Mouse (Mus musculus): ENCODE measurements around the gene Cop1.
"Not testable (repeated sequence)": the region's sequence is repeated elsewhere in the genome, so short reads cannot be mapped to it uniquely, and the experiment has no call there.

The Cop1 gene
- long read RNA-seq, experiment 1, full-length matches to known transcripts: 3 of 5 reads
- long read RNA-seq, experiment 1, partial matches to known transcripts: 0 of 5 reads
- long read RNA-seq, experiment 1, other reads (novel, unspliced or antisense): 2 of 5 reads
- long read RNA-seq, experiment 2, full-length matches to known transcripts: 7 of 17 reads
- long read RNA-seq, experiment 2, partial matches to known transcripts: 5 of 17 reads
- long read RNA-seq, experiment 2, other reads (novel, unspliced or antisense): 5 of 17 reads

DNA sequence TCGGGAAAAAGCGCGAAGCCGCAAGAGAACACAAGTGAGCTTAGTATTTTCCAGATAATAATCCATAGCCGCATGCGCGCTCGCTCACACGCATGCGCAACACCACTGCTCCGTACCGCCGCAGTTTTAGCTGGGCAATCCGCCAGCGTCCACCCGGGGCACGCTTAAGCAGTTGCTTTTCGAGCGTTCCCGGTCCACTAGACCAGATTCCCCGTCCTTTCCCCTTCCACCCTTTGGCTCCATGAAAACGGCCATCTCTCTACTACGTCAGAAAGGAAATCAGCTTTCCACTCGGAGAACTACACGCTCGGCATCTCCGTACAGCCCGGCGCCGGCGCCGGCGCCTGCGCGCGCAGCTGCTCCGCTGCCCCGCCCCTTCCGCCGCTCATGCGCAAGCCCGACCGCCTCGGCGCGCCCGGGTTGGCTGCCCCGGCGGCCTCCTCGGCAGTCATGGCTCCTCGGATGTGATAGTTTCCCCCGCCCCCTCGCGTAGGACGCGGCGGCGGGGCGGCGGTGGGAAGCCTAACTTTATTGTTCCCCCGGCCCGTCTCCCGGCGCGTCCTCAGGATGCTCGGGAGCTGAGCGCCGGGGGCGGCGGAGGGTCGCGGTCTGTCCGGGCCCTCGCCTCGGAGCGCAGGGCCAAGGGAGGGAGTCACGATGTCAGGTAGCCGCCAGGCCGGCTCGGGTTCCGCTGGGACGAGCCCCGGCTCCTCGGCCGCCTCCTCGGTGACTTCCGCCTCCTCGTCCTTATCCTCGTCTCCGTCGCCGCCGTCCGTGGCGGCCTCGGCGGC lies at the start of gene Cop1:
TSS of gene Cop1 (plus strand) at position 540 of the 791 bp plus-strand sequence.
- intact Hi-C loops (cut with DNase I): not testable (repeated sequence)

DNA sequence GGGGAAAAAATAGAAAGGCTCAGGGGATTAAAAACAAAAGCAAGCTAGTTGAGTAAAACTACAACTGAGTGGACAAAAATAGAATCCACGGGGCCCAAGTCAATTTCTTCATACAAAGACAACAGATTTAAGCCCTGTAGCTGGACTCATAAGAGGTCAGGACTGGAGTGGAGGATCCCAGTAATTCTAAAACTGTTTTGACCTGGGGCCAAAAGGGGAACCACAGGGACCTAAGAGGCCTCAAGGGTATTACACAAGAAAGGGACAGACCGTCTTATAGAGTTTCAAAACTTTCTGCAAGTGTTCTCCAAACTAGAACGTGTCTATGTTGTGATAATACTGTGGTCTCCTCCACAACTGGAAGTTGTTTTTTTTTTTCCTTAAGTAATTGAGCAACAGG lies 45.4 kb upstream of the Cop1 start:
- intact Hi-C loops (cut with DNase I): no loop called here

DNA sequence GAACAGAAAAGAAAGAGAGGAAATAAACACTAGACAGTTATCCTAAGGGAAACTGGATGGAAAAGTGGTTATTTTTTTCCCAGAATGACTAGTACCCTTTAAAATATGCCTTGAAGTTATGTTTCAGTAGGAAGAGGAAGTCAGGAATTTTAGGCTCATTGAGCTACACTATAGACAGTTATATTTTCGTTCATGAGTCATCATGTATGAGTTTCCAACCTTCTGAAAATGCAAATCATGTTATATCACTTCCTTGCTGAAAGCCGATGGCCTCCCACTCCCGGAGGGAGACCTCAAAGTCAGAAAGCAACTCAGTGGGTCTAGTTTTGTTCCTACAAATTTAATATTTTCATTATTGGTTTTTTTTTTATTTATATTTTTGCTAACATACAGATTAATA lies 33.5 kb upstream of the Cop1 start:
- intact Hi-C loops (cut with DNase I): no loop called here

DNA sequence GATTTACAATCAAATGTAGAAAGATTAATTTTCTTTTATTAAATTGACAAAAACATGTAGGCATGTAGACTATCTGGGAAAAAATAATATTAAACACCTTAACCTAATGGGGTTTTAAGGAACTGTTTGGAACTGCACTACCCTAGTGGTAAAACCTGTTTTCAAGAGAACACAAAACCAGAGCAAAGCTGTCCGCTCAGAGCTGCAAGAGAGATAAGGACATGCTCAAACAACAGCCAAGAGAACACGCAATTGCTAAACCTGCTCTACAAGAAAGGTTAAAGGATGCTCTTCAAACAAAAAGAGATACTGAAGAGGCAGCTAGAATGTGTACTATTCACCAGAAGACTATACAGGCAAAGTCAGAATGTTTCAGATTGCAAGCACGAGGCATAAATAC lies 32.5 kb upstream of the Cop1 start:
- intact Hi-C loops (cut with DNase I): no loop called here

DNA sequence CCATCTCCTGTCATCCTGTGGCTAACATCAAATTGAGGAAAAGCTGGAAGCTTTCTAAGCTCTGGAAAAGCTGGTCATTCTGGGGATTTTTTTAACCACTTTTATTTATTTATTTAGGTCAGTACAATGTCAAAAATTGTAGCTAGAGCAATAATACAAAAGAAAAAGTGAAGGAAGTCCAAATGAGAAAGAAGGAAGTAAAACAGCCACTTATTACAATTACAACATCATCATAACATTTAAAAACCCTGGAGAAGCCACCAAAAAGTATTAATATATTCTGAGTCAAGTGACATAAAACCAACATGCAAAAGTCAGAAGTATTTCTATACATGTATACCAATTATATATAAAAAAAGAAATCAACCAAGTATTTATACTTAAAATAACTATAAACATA lies 30.9 kb upstream of the Cop1 start:
- intact Hi-C loops (cut with DNase I): no loop called here

DNA sequence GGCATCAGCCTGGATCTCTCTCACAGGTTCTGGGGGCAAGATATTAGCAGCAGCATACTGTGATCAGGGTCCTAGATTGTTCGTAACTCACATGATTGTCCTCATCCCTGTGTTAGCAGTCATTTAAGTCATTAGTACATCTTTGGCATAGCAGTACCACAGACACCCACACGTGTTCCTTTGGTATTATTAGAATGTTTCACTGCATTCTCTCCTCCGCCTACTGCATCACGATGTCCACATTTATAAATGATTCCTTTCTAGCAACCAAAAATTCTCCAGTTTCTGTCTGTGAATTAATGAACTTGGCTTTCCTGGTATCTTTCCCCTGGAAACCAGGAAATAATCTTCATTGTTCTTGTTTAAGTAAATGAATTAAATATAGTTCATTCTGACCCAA lies 20.4 kb upstream of the Cop1 start:
- intact Hi-C loops (cut with DNase I): no loop called here

DNA sequence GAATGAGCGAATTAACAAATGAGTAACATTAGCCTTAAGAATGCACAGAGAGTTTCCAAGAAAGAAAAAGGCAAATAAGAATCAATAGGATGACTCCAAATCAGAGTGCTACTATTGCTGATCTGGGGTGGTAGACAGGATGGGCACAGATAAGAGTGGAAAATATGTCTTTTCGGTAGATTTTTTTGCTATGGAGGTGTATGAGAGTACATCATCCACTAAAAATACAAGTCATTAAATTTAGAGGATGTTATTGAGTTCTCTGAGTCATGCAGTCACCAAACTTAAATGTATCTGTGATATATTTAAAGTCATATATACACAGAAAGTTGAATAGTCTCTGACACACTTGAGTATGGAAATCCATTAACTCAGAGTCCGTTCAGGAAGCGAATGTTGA lies 14.7 kb upstream of the Cop1 start:
- intact Hi-C loops (cut with DNase I): no loop called here

DNA sequence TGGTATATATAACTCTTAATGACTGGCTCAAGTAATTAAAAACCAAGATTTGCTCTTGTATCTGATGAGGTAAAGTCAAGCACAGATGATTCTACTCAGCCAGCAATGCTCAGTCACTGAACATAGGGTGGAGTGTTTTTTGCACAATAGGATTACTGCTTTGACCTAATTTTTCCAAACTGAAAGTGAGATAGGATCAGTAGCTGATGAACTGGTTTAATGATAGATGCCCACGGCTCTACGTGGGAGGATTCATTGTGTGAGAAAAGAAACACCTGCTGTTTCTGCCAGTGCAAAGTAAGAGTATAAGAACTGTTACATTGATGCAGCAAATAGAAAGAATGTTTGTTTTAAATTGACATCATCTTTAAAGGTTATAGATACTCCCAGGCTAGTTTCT lies 10.1 kb upstream of the Cop1 start:
- intact Hi-C loops (cut with DNase I): no loop called here

DNA sequence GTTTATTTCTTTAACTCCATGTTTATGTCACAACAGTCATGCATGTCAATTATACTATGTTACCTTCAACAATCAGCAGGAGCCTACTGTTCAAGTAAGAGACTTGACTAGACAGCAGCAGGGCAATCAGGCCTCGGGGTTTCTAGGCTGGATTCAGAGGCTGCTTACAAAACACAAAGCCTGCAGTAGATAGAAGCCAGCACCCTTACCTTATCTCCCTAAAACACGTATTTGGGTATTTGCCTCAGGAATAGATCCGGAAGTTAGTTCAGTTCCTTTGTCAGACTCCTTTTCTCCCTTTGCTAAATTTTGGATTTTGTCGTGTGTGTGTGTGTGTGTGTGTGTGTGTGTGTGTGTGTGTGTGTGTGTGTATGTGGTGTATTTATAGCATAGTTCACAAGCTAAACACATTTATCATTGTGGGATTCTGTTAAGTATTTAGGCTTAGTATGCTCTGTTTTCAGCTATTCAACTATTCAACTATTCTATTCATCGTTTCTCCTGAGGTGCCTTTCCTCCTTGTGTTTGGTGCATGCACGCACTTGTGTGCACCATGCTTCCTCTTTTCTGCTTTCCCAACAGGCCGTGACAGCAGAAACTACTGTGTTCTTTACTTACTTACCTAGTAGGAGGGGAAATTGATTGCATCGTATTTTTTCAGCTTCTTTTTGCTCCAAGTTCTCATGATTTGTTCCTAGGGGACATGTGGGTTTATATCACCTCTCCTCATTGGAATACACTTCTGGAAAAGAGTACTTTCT lies 6.9 kb upstream of the Cop1 start:
- intact Hi-C loops (cut with DNase I): no loop called here

DNA sequence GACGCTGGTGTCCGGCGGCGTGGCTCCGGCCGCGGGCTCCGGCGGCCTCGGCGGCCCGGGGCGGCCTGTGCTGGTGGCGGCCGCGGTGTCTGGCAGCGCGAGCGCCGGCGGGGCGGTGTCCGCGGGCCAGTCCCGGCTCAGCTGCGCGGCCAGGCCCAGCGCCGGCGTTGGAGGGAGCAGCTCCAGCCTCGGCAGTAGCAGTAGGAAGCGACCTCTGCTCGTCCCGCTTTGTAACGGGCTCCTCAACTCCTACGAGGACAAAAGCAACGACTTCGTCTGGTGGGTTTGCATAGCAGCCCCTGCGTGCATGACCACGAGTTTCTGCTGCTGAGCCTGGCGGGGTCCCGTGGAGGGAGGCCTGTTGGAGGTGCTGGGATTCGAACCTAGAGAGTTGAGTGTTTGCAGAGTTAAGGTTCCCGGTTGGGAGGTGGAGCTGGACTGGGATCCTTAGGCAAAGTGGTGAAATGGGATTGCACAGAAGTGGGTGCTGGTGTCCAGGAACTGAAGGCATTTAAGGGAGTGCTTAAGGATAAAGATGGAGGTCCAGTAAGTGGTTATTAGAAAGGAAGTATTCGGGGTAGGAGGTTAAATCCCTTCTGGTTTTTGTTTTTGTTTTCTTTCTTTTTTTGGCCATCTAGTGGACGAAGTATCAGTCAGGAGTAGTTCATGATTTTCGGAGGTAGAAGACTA lies 597 bp downstream of the Cop1 start:
- intact Hi-C loops (cut with DNase I): not testable (repeated sequence)

DNA sequence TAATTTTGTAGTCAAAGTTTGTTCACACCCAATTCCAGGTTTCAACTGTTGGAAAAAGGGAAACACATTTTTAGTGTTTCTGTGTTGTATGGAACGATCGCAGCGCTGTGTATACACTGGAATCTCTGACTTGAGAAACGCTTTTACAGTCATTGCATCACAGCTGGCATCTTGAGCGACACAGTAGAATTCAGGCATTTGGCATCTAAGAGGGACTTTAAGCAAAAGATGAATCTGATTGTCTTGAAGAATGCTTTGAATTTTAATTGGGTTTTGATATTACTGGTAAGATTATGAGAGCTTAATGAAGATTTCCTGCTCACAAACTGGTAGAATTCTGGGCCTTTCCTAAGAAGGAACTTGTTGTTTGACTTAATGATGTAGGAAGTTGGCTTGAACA lies 1.3 kb downstream of the Cop1 start:
- intact Hi-C loops (cut with DNase I): no loop called here

DNA sequence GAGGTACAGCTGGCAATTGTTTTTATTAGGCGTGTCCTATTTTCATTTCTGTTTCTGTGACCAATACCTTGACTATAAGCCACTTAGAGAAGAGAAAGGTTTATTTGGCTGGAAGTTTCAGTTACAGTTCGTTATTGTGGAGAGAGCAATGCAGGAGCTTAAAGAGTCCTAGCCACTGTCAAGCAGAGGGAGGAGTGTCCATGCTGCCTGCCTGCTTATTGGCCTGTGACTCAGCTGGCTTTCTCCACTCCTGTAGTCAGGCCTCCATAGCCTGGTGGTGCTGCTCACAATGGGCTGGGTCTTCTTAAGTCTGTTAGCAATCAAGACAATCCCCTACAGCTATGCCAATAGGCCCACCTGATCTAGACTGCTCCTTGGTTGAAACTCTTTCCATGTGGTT lies 2.4 kb downstream of the Cop1 start:
- intact Hi-C loops (cut with DNase I): no loop called here

DNA sequence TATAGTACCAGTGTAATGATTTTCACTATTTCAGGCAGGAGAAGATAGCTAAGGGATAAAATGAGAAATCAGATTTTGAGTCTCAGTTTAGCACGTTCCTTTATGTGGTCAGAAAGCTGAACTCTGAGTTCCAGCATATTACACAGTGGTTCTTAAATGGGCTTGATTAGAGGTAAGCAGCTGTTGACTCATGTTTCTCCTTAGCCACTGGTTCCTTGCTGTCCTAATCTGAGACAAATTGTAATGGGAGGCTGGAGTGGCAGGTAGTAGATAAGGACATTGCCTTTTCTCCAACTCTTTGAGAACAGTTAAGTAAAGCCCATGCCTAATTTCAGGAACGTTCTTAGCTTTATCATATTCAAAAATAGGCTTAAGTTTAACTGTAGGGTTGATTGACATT lies 3.6 kb downstream of the Cop1 start:
- intact Hi-C loops (cut with DNase I): no loop called here

DNA sequence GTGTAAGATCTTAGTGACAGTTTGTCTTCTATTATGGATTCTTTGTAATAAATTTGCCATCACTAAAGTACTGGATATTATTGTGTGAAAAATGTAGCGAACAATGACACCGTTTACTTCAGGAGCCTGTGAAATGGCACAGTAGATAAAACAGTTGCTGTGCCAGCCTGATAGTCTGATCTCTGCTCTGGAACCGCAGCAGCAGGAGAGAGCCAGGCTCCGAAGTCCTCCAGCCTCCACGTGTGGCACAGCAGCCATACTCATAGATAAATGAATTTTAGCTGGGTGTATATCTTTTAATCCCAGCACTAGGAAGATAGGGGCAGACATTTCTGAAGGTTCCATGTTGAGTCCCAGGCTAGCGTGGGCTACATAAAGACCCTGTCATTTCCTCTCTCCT lies 6.0 kb downstream of the Cop1 start:
- intact Hi-C loops (cut with DNase I): no loop called here

DNA sequence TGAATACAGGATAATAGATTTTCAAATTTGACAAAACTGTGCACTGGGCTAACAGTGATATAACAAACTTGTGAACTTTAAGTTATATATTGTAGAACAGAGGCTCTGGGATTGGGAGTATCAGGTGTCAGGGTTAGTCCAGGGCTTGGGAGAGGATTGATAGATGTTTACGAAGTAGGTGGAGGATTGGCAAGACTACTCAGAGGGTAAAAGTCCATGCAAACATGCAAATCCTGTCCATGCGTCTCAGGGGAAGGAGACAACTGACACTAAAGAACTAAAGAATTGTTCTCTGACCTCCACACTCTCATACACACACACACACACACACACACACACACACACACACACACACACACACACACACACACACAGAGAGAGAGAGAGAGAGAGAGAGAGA lies 18.2 kb downstream of the Cop1 start:
- intact Hi-C loops (cut with DNase I): no loop called here

DNA sequence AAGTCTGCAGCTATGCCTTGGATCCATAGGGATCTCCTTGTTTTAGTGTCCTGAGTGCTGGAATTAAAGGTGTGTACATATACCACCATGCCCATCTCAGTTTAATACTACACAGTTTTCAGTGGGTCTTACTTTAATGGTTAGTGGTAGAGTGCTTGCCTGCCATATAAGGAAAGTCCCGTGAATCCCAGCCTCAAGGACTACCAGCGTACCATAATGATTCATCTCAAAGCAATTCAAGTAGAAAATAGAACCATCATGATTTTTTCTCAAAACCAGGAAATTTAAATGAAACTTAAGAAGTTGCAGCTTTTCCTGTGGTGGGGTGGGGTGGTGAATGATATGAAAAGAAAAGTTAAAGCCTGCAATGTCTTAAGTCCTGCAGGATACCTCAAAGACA lies 21.0 kb downstream of the Cop1 start:
- intact Hi-C loops (cut with DNase I): no loop called here

DNA sequence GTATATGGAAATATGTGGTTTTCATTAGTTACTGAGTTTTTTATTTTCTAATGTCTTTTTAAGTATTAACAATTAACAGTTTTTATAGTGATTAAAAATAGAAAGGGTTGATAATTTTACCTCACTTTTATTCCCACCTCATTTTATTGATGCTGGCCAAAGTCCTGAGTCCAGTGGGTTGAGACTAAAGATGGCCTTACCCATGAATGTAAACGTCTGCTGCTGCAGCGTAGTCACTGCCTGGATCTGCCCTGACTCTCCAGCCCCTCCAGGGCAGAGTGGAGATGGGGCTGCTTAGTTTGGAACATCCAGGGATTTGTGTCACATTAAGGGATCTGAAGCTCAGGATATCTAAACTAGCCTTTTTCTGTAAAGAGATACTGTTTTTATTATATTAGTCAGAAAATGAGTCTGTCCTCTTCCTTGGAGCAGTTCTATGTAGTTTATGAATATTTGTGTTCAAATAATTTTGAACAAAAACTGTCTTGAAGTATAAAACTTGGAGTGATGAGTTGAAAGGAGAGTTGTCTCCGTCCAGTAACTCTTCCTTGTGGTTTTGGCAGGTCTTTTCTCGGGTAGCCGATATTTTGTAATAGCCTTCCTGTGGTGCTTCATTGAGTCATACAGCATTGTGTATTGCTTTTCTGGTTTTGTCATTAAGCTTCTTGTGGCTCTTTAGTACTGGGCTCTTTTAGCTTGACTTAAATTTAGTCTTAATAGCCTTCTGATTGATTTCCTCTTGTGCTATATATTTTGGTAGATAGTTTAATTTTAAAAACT lies 23.0 kb downstream of the Cop1 start:
- intact Hi-C loops (cut with DNase I): no loop called here

DNA sequence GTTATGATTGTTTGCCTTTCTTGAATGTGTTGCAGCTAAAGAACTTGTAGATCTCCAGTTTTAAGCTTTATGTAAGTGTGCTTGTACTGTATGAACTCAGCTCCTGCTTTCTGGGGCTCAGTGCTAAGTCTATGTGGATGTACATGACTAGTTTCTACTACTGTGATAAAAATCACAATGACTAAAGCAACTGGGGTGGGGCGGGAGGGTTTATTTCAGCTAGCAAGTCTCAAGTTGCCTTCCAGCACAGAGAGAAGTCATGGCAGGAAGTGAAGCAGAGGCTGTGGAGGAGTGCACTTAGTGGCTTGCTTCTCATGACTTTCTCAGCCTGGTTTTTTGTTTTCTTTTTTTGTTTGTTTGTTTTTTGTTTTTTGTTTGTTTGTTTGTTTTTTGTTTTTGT lies 24.4 kb downstream of the Cop1 start:
- intact Hi-C loops (cut with DNase I): no loop called here

DNA sequence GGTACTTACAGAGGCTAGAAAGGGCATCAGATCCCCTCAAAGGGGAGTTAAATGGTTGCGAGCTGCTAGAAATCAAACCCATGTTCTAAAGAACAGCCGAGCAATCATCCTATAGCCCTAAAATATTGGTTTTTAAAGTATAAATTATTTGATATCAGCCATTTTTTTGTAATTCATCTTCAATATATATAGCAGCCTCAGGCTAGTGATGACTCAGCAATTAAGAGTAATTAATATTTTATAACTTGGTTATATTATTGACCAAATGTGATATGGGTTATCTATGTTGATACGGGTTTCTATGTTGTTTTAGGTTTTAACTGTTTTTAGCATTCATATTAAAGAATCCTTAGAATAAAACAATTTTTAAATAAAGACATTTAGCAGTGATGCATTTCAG lies 31.7 kb downstream of the Cop1 start:
- intact Hi-C loops (cut with DNase I): no loop called here

DNA sequence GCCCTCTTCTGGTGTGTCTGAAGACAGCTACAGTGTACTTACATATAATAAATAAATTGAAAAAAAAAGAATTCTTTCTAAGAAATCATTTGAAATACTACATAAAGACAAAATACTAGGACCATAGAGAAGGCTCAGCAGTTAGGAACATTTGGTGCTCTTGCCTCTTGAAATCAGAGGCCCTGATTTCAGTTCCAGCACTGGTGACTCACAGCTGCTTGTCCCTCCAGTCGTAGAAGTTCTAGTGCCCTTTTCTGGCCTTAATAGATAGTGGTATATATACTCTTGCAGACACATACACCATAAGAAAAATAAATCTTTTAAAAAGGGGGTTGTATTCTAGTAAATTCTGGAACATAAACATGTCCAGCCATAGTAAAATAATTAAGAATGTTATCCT lies 48.0 kb downstream of the Cop1 start:
- intact Hi-C loops (cut with DNase I): no loop called here

DNA sequence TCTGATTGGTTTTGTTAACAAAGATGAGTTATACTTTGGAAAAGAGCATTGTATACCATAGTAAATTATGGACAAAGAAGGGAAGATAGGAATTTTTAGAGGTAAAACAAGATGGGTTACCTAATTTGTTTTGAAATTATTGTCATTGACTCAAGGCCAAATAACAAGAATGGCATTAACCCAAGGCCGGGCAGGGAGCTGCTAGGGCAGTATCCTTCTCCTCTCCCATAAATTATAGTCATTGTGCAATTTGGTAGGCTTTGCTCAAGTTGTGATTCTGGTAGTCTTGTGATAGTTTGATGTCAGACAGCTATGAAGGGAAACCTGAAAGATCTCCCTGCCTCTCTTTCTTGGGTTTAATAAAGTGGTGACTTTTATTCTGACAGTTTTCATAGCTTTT lies 49.7 kb downstream of the Cop1 start:
- intact Hi-C loops (cut with DNase I): no loop called here

All from adrenal gland (tissue).